Mouse (Mus musculus) cerebellum, postnatal 14 days (tissue): ENCODE measurements at regions not wholly inside any gene's neighbourhood (a gene's known extent, or its start where the extent isn't known, plus 50 kb on each side); places are given as distances from the start of the nearest gene placed in this dataset.
"Not testable (repeated sequence)": the region's sequence is repeated elsewhere in the genome, so short reads cannot be mapped to it uniquely, and the experiment has no call there.

Source experiments
- DNase-seq, 2 experiments: peaks; one replicate each; pipeline ENCODE4 v3.0.0; 2021; ENCODE audit warnings: mixed read lengths in 2 of 2

GRCm38 (mm10) chr8:7323067-7323675, 1337.9 kb downstream of the Efnb2 start:
- DNase-seq, result no peak

DNA sequence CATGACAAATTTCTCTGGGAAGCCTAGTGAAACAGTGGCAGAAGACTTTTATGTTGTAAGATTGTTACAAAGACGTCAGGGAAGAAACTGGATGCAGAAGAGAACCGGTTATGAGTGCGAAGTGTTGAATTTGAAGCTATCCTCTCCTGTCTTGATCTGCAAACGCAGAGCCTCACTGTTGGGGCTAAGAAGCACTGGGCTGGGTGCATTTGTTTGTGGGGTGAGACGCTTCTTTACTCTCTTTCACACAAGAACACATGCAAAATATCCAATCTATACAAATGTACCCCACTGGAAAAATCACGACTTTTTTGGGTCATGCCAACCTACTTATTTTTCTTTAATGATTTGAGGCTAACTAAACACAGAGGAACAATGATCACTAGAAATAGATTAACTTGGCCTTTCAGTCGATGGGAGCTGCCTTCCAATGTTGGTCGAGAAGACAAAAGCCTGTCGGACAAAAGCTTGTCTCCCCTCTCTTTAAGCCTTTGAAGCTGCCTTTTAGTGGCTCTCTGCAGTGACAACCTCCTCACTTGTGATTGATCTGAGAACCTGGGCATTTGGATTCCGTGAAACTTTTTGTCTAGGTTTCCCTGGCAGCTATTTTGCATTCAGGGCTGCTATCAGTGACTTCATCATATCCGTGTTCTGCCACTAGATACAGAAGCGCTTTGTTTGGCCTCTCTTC, 1338.5 kb downstream of the Efnb2 start:
- DNase-seq, result no peak

- DNase-seq, result no peak
Observed at GRCm38 (mm10) chr8:7316806-7317355, 1344.2 kb downstream of the Efnb2 start.

- DNase-seq, result no peak
Observed at GRCm38 (mm10) chr8:7309239-7309638, 1351.8 kb downstream of the Efnb2 start.

DNA sequence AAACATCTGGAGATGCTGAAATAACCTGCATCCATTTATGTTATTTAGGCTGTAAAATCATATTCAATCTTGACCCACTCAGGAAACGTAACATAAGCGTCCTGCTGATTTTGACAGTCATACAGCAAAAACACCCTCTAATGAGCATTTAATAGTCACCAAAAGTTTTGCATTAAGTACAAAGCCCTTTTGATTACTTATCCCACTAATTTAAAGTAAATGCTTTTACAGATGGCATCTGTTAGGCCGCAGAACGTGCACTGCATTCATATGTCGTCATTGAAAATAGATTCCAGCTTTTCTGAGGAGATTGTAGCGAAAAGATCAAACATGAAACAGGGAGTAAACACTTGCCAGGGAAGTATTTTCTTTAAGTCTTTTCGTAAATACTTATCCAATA, 1371.7 kb downstream of the Efnb2 start:
- no peak for DNase-seq

GRCm38 (mm10) chr8:7286581-7286980, 1374.5 kb downstream of the Efnb2 start:
- no peak for DNase-seq

DNA sequence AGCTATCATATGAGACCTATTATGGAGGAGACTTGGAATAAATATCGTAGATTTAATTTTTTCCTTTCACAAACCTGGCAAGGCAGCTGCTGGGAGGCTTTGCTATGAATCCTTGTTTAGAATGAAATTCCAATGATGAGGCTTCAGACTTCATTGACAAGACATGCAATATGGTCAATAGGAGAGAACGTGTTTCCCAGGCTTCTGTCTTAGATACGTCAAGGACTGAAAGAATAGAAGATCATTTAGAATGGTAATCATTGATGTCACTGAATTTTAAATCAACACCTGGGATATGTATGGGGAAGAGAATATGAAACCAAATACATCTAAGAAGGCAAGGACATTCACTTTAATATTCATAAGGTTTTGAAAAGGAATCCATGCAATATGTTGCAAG, 1393.6 kb downstream of the Efnb2 start:
- DNase-seq, result no peak

DNA sequence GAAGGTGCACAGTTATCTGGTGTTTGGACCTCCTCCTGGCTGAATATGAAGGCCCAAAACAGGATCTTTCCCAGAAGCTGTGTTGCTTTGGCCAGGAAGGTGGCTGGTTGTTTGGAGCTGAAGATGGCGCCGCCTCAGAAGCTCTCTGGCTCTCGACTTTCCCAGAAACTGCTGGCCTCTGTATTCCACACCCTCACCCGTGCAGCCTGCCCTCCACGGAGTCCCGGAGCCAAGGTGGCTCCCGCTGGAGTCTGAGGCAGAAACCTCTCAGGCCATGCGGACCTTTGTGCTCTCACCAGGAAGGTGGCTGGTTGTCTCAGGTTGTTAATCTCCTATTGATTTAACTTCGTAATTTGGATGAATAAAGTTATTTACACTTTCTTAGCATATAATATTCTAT, 1406.7 kb downstream of the Efnb2 start:
- DNase-seq, result not testable (repeated sequence)

DNA sequence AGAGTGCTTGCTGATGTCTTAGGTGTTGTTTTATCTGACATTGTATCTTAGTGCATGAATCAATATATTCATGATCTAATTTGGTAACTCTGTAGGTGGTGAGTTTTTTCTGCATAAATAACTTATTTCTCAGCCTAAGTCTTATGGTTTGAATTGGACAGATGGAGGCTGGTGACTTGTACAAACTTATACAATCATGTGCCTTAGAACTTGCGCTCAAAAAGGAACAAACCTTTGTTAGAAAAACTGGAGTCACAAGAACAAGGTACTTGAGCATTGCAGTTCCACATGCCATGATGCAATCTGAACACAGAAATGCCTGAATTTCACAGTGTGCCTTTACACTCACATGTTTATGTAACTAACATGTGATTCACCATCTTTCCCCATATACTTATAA, 1420.7 kb downstream of the Efnb2 start:
- DNase-seq, result no peak

DNA sequence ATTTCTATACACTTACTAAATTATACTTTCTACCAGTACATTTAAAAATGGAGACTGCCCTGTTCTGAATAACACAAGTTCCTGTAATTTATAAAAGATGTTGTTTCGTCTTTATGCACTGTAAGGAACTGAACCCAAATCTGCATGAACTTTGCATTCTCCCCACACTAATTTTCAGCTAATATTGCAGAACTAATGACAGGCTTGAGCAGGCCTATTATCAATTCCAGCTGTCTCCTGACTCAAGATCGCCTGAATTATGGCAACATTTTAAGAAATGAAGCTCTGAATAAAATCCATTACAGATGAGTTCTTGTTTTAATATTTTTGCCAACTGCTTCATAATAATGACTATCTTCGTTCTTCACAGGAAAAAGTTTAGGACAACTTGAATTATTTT, 1427.0 kb downstream of the Efnb2 start:
- DNase-seq, result no peak

DNA sequence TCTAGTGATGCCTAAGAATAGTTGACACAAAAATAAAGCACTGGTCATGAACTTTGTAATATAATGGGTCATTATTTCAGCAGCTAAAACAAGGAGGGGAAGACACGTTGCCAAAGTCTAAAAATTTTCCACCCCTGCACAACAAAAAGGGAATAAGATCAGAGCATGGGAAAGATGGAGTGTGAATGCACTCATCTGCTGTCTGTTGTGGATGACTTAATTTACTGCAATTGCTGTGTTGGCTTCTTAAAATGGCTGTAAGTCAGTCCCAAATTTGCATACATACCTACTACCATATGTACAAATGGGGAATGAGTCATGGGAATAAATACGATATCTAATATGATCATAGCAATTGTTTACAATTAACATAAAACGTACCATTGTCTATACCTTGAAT, 1441.7 kb downstream of the Efnb2 start:
- no peak for DNase-seq

DNA sequence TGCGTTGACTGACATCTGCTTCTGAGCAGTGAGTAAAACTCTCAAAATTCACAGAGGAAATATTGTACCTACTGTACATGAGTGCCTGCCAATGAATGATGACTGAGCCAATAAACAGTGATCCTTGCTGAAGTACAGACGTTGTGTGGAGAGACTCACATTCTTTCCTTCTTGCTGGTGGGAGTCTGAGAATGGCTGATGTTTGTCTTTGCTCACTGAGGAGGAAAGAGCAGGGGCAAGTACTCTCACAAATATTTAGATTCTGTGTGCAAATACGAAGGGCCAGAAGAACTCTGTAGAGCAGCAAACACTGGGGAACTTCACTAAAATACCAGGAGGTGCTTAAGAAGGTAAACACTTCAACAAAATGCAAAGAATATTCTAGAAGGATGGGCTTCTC, 1453.9 kb downstream of the Efnb2 start:
- no peak for DNase-seq

GRCm38 (mm10) chr8:7206596-7206995, 1454.4 kb downstream of the Efnb2 start:
- DNase-seq, result no peak

DNA sequence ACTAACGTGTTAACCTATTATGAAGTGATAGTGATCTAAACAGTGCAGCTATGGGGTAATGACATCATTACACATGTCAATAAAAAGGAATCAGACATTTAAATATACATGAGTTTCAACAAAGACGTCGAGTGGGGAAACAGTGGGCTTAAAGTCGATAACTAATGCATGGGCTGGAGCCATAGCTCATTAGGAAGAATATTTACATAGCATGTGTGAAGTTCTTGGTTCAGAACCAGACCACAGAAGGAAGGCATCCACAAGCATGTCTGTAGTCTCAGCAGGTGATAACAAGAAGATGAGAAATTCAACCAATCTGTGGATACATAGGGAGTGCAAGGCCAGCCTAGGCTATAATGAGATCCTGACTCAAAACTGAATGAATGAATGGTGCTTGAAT, 1456.0 kb downstream of the Efnb2 start:
- DNase-seq, result no peak

GRCm38 (mm10) chr8:7190726-7191125, 1470.3 kb downstream of the Efnb2 start:
- no peak for DNase-seq

DNA sequence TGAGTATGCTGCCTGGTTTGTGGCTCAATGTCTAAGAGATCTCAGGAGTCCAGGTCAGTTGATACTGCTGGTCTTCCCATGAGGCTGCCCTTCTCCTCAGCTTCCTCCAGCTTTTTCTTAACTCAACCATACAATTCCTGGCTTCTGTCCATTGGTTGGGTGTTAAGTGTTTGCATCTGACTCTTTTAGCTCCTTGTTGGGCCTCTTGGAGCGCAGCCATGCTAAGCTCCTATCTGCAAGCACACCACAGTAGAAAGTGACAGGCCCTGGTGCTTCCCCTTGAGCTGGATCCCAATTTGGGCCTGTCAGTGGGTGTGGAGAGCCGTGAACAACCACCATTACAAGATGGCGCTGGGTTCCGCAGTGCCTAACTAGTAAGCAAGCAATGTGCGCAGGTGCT, 1497.7 kb downstream of the Efnb2 start:
- no peak for DNase-seq

GRCm38 (mm10) chr8:7131746-7132145, 1529.3 kb downstream of the Efnb2 start:
- no peak for DNase-seq

GRCm38 (mm10) chr8:7108849-7109248, 1552.2 kb downstream of the Efnb2 start:
- no peak for DNase-seq

GRCm38 (mm10) chr8:7097577-7097976, 1563.5 kb downstream of the Efnb2 start:
- peak; percentile 11 to 12 for DNase-seq

DNA sequence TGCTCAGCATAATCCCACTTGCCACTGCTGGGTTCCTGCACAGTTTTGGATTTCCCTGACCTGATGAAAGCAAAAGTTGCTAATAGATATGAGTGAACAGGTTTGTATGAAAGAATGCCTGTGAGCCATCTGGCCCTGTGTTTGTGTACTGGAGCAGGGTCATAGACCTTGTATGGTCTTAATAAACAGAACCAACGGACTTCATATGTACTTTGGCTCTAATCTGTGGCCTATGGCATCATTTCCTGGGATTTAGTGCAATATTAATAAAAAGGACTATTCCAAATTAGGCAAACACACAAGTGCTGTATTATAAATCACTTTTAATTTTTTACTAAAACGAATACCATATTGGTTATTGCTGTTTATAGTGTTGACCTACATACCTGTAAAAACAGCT, 1568.2 kb downstream of the Efnb2 start:
- peak in 1 of 2 experiments; percentile 18 for DNase-seq

DNA sequence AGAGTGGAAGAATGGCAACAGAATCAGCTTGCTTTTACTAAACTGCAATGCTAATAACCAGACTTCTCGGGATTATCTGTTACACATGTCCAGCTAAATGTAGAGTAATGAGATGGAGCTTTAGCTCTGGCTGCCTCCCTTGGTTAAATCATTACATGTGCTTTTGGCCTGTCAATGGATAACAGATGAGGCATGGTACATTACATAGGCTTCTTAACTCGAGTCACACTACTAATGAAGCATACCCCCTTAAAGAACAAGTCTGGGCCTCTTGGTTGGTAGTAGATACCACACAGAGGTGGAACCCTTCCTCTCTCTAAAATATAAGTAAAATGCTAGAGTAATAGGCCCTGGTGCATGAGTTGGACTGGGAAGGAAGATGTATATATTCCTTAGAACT, 1572.9 kb downstream of the Efnb2 start:
- no peak for DNase-seq

- DNase-seq, result no peak
Observed at GRCm38 (mm10) chr8:7060255-7060656, 1600.8 kb downstream of the Efnb2 start.

DNA sequence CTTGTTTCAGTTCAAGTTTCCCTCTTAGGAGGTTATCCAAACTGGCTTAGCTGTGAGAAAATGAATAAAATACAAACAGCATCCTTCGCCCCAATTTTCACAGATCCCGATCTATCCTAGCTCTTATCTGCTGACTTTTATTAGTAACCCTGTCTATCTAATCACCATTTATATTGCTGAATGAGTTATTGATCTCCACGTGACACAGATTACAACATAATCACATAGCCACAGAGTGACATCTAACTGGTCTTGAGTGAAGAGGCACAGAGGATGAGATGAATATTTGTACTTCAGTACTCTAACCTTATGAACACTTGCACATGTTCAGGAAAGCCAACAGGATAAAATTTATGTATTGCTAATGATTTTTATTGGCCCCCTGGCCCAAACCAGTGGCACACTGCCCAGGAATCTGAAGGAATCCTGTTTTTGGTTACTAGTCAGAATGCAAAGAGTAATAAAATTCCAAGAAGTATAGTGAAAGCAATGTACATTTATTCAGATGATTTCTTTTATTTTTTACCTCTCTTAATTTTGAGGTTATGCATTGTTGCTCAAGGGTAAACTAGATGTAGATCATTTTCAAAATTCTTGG, 1634.7 kb downstream of the Efnb2 start:
- no peak for DNase-seq

DNA sequence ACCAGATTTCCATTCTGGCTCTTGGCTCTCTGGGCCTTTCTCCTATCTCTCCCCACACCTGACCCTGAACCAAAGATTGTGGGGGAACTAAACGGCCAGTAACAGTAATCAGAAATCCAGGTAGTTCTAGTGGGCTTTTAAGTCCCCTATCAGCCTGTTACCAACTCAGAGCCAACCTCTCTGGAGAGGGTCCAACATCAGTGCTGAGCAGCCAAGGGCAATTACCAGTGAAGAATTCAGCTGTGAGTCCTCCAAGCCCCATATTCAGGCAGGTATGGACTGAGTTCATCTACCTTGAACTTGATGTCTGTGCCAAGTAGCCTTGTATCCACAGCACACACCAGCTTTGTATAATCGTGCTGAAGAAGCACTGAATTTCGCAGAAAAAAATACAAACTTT, 1636.7 kb downstream of the Efnb2 start:
- DNase-seq, result peak; percentile 69 to 72
